Mouse (Mus musculus) kidney, postnatal 14 days (tissue): Measurements from ENCODE around the gene Slc6a8.

Source experiments
- DNase-seq: peaks from one replicate; pipeline ENCODE4 v3.0.0; 2022; ENCODE audit warnings: mixed read lengths

The Slc6a8 gene

GRCm38 (mm10) chrX:73672879-73673618 lies at the start of gene Slc6a8:
Slc6a8 (plus strand) TSS chrX:73673150.
- peak; percentile 86 for DNase-seq

- DNase-seq: no peak
Measured at GRCm38 (mm10) chrX:73626981-73627380, 46.0 kb upstream of the Slc6a8 start.

- DNase-seq: no peak
Measured at GRCm38 (mm10) chrX:73635425-73635824, 37.5 kb upstream of the Slc6a8 start.

- DNase-seq: no peak
Measured at GRCm38 (mm10) chrX:73637415-73637814, 35.5 kb upstream of the Slc6a8 start.

GRCm38 (mm10) chrX:73639255-73639675 lies 33.7 kb upstream of the Slc6a8 start, which contains the start of gene Dusp9:
Dusp9 (plus strand) TSS chrX:73639419.
- peak; percentile 53 for DNase-seq

- DNase-seq: no peak
Measured at GRCm38 (mm10) chrX:73639901-73640469, 33.0 kb upstream of the Slc6a8 start.

GRCm38 (mm10) chrX:73645121-73645520 lies 27.8 kb upstream of the Slc6a8 start:
- DNase-seq: no peak

- DNase-seq: no peak
Measured at GRCm38 (mm10) chrX:73650869-73651268, 22.1 kb upstream of the Slc6a8 start.

- no peak for DNase-seq
Measured at GRCm38 (mm10) chrX:73653392-73653791, 19.6 kb upstream of the Slc6a8 start.

- DNase-seq: peak; percentile 82
Measured at GRCm38 (mm10) chrX:73654177-73654576, 18.8 kb upstream of the Slc6a8 start.

- DNase-seq: no peak
Measured at GRCm38 (mm10) chrX:73655529-73655928, 17.4 kb upstream of the Slc6a8 start.

GRCm38 (mm10) chrX:73658391-73658790 lies 14.6 kb upstream of the Slc6a8 start:
- no peak for DNase-seq

GRCm38 (mm10) chrX:73658936-73659574 lies 13.9 kb upstream of the Slc6a8 start:
- no peak for DNase-seq

- no peak for DNase-seq
Measured at GRCm38 (mm10) chrX:73659575-73660283, 13.2 kb upstream of the Slc6a8 start, which contains the start of gene Pnck. Pnck (minus strand) TSS chrX:73660117.

GRCm38 (mm10) chrX:73660284-73660665 lies 12.7 kb upstream of the Slc6a8 start:
- no peak for DNase-seq

GRCm38 (mm10) chrX:73663143-73663542 lies 9.8 kb upstream of the Slc6a8 start:
- no peak for DNase-seq

GRCm38 (mm10) chrX:73672031-73672431 lies 919 bp upstream of the Slc6a8 start:
- DNase-seq: peak; percentile 64

- no peak for DNase-seq
Measured at GRCm38 (mm10) chrX:73673619-73673967, 643 bp downstream of the Slc6a8 start.

- DNase-seq: peak; percentile 70
Measured at GRCm38 (mm10) chrX:73673968-73674661, 1.2 kb downstream of the Slc6a8 start.

- no peak for DNase-seq
Measured at GRCm38 (mm10) chrX:73675231-73675630, 2.3 kb downstream of the Slc6a8 start.

- no peak for DNase-seq
Measured at GRCm38 (mm10) chrX:73676668-73677067, 3.7 kb downstream of the Slc6a8 start.

GRCm38 (mm10) chrX:73684156-73684555 lies 11.2 kb downstream of the Slc6a8 start:
- no peak for DNase-seq

GRCm38 (mm10) chrX:73684978-73685377 lies 12.0 kb downstream of the Slc6a8 start:
- DNase-seq: peak; percentile 32
